Mouse (Mus musculus) neural tube, embryonic 15.5 days (tissue): ENCODE results near the gene Tmem170b. TPM values are rescaled to one million over a fixed set of nuclear protein-coding genes. Genes with fewer than 3 reads are reported as not detected.

ENCODE experiments used
- ATAC-seq: fragments of 200-750 bp; cut with Nextera tagmentation; 2 replicates; pipeline ENCODE4 v1.8.0; 2017; ENCODE audit warnings: mild to moderate bottlenecking, moderate TSS enrichment, moderate library complexity; ENCODE audit not compliant: low FRiP score
- H3K27ac ChIP-seq: fragments of 300-500 bp; sonication (generic); replicated peaks from 2 replicates; pipeline ENCODE4 v1.5.1; 2015; ENCODE audit warnings: mild to moderate bottlenecking, inconsistent platforms
- H3K27me3 ChIP-seq: fragments of 300-500 bp; sonication (generic); replicated peaks from 2 replicates; pipeline ENCODE4 v1.6.1; 2015; ENCODE audit warnings: inconsistent platforms
- H3K36me3 ChIP-seq: fragments of 300-500 bp; sonication (generic); 2 replicates; pipeline ENCODE4 v1.6.1; 2015; ENCODE audit warnings: inconsistent platforms
- H3K4me1 ChIP-seq: fragments of 300-500 bp; sonication (generic); 2 replicates; pipeline ENCODE4 v1.6.1; 2015; ENCODE audit warnings: inconsistent platforms
- H3K4me2 ChIP-seq: fragments of 300-500 bp; sonication (generic); 2 replicates; pipeline ENCODE4 v1.6.1; 2015; ENCODE audit warnings: inconsistent platforms, mild to moderate bottlenecking, moderate library complexity
- H3K4me3 ChIP-seq: fragments of 300-500 bp; sonication (generic); replicated peaks from 2 replicates; pipeline ENCODE4 v1.5.1; 2015; ENCODE audit warnings: mild to moderate bottlenecking, inconsistent platforms
- H3K9ac ChIP-seq: fragments of 300-500 bp; sonication (generic); replicated peaks from 2 replicates; pipeline ENCODE4 v1.6.1; 2015; ENCODE audit warnings: mild to moderate bottlenecking, inconsistent platforms
- H3K9me3 ChIP-seq: fragments of 300-500 bp; sonication (generic); replicated peaks from 2 replicates; pipeline ENCODE4 v1.6.1; 2016; ENCODE audit warnings: inconsistent platforms
- WGBS: fragments of 180-500 bp; shearing (Covaris S2); methylation state at CpG from one replicate; pipeline ENCODE4 v1.1.7; 2015; ENCODE audit warnings: mixed read lengths; 5-methylcytosine and 5-hydroxymethylcytosine counted together
- polyA plus RNA-seq: library from polyadenylated mRNA; unstranded; fragments of >200 nt; fragmentation: Nextera tagmentation; extraction: Ambion mirVana; gene quantifications from 2 replicates; pipeline ENCODE4 v1.2.1, GENCODE M21; 2015

The Tmem170b gene
- polyA plus RNA-seq, 1 experiment from 2014 or later = 38.0 TPM

GRCm38 (mm10) chr13:41584896-41585295, 20.8 kb upstream of the Tmem170b start:
- 82% methylated on average over 4 of the region's 4 CpGs for WGBS
- no peak overlapping the region for H3K9ac ChIP-seq

GRCm38 (mm10) chr13:41596678-41597077, 9.0 kb upstream of the Tmem170b start:
- WGBS = 66% methylated on average over 2 of the region's 2 CpGs
- no peak for ATAC-seq

More at GRCm38 (mm10) chr13:41584896-41585295, 20.8 kb upstream of the Tmem170b start:
- Histone ChIP-seq H3K36me3 (no peaks in the 10 kb centered on the region), H3K4me1 (no peaks in the 10 kb centered on the region), H3K4me2 (no peak overlapping the region), H3K27ac (no peak overlapping the region), H3K4me3 (no peak overlapping the region), H3K27me3 (no peaks in the 10 kb centered on the region), H3K9me3 (no peaks in the 10 kb centered on the region)
- no peak for ATAC-seq

GRCm38 (mm10) chr13:41599977-41600376, 5.7 kb upstream of the Tmem170b start:
- no peaks in the 10 kb centered on the region for H3K27me3 ChIP-seq

More at GRCm38 (mm10) chr13:41596678-41597077, 9.0 kb upstream of the Tmem170b start:
- Histone ChIP-seq H3K4me1 (no peaks in the 10 kb centered on the region), H3K27ac (no peak overlapping the region), H3K4me3 (no peak overlapping the region), H3K9ac (no peak overlapping the region), H3K36me3 (no peaks in the 10 kb centered on the region), H3K27me3 (no peaks in the 10 kb centered on the region), H3K4me2 (no peak overlapping the region), H3K9me3 (no peaks in the 10 kb centered on the region)

GRCm38 (mm10) chr13:41601056-41601455, 4.7 kb upstream of the Tmem170b start:
- H3K36me3 ChIP-seq = no peaks in the 10 kb centered on the region
- no peak overlapping the region for H3K4me3 ChIP-seq
- no peaks in the 10 kb centered on the region for H3K9me3 ChIP-seq
- H3K9ac ChIP-seq = no peak overlapping the region
- WGBS = 82% methylated on average over 3 of the region's 3 CpGs
- ATAC-seq = no peak
- H3K27ac ChIP-seq = no peak overlapping the region
- H3K27me3 ChIP-seq = no peaks in the 10 kb centered on the region
- H3K4me1 ChIP-seq = peaks cover 4% of the 10 kb centered on the region
- H3K4me2 ChIP-seq = no peak overlapping the region

More at GRCm38 (mm10) chr13:41599977-41600376, 5.7 kb upstream of the Tmem170b start:
- H3K9me3 ChIP-seq = no peaks in the 10 kb centered on the region
- H3K4me1 ChIP-seq = peaks cover 4% of the 10 kb centered on the region
- H3K9ac ChIP-seq = no peak overlapping the region
- ATAC-seq = no peak
- H3K4me2 ChIP-seq = no peak overlapping the region
- H3K27ac ChIP-seq = no peak overlapping the region
- no peak overlapping the region for H3K4me3 ChIP-seq
- no peaks in the 10 kb centered on the region for H3K36me3 ChIP-seq
- 85% methylated on average over 4 of the region's 4 CpGs for WGBS

- no peaks in the 10 kb centered on the region for H3K9me3 ChIP-seq
- no peak overlapping the region for H3K4me2 ChIP-seq
- H3K27ac ChIP-seq = no peak overlapping the region
- H3K4me3 ChIP-seq = no peak overlapping the region
- ATAC-seq = no peak
- peaks cover 23% of the 10 kb centered on the region for H3K4me1 ChIP-seq
- H3K36me3 ChIP-seq = no peaks in the 10 kb centered on the region
- 81% methylated on average over 5 of the region's 5 CpGs for WGBS
- no peaks in the 10 kb centered on the region for H3K27me3 ChIP-seq
- no peak overlapping the region; the same call in 1 of the 2 replicates for H3K9ac ChIP-seq
Observed at GRCm38 (mm10) chr13:41603921-41604466, 1.7 kb upstream of the Tmem170b start.

- ATAC-seq = peak; percentile 55
- WGBS = 2% methylated on average over 59 of the region's 67 CpGs
- Histone ChIP-seq H3K4me1 (peaks cover 27% of the 10 kb centered on the region), H3K4me3 (peak overlapping the region; percentile 84), H3K27me3 (no peaks in the 10 kb centered on the region), H3K9ac (peak overlapping the region; percentile 98), H3K36me3 (no peaks in the 10 kb centered on the region), H3K9me3 (no peaks in the 10 kb centered on the region), H3K4me2 (peak overlapping the region; percentile 64), H3K27ac (peak overlapping the region; percentile 92)
Observed at GRCm38 (mm10) chr13:41606081-41607000, 634 bp downstream of the Tmem170b start.

- ATAC-seq = no peak
- no peak overlapping the region for H3K27ac ChIP-seq
- no peaks in the 10 kb centered on the region for H3K36me3 ChIP-seq
- no peak overlapping the region; the same call in 1 of the 2 replicates for H3K9ac ChIP-seq
- peak overlapping the region; percentile 64 for H3K4me2 ChIP-seq
- peaks cover 31% of the 10 kb centered on the region for H3K4me1 ChIP-seq
- H3K27me3 ChIP-seq = no peaks in the 10 kb centered on the region
- 50% methylated on average over 3 of the region's 3 CpGs for WGBS
- H3K4me3 ChIP-seq = peak overlapping the region; percentile 84
- no peaks in the 10 kb centered on the region for H3K9me3 ChIP-seq
Observed at GRCm38 (mm10) chr13:41607589-41607988, 1.9 kb downstream of the Tmem170b start.

GRCm38 (mm10) chr13:41608559-41608958, 2.9 kb downstream of the Tmem170b start:
- no peak for ATAC-seq
- WGBS = 69% methylated on average over 2 of the region's 2 CpGs
- Histone ChIP-seq H3K27ac (no peak overlapping the region), H3K9me3 (no peaks in the 10 kb centered on the region), H3K9ac (no peak overlapping the region), H3K27me3 (no peaks in the 10 kb centered on the region), H3K4me2 (peak overlapping the region; percentile 64; the same call in 1 of the 2 replicates), H3K36me3 (no peaks in the 10 kb centered on the region), H3K4me1 (peaks cover 33% of the 10 kb centered on the region), H3K4me3 (no peak overlapping the region)

- Histone ChIP-seq H3K4me2 (no peak overlapping the region), H3K4me3 (no peak overlapping the region), H3K27me3 (no peaks in the 10 kb centered on the region), H3K27ac (no peak overlapping the region), H3K36me3 (no peaks in the 10 kb centered on the region), H3K9me3 (no peaks in the 10 kb centered on the region), H3K4me1 (peaks cover 29% of the 10 kb centered on the region), H3K9ac (no peak overlapping the region)
- WGBS = 93% methylated on average over 1 of the region's 1 CpGs
- no peak for ATAC-seq
Observed at GRCm38 (mm10) chr13:41611046-41611445, 5.3 kb downstream of the Tmem170b start.

GRCm38 (mm10) chr13:41614539-41614938, 8.8 kb downstream of the Tmem170b start:
- no peak overlapping the region for H3K4me2 ChIP-seq
- no peak overlapping the region for H3K4me3 ChIP-seq
- 0 out of 2 replicates have a peak, but pooled peaks cover 10% of the 10 kb centered on the region for H3K4me1 ChIP-seq
- H3K9ac ChIP-seq = no peak overlapping the region
- no peaks in the 10 kb centered on the region for H3K36me3 ChIP-seq
- no peaks in the 10 kb centered on the region for H3K9me3 ChIP-seq
- no peak for ATAC-seq
- H3K27me3 ChIP-seq = no peaks in the 10 kb centered on the region
- no peak overlapping the region for H3K27ac ChIP-seq
- WGBS = 83% methylated on average over 2 of the region's 2 CpGs

GRCm38 (mm10) chr13:41614982-41615381, 9.3 kb downstream of the Tmem170b start:
- no peaks in the 10 kb centered on the region for H3K9me3 ChIP-seq
- H3K4me2 ChIP-seq = no peak overlapping the region
- H3K36me3 ChIP-seq = no peaks in the 10 kb centered on the region
- H3K4me1 ChIP-seq = 0 out of 2 replicates have a peak, but pooled peaks cover 10% of the 10 kb centered on the region
- H3K4me3 ChIP-seq = no peak overlapping the region
- H3K27ac ChIP-seq = no peak overlapping the region
- no peak overlapping the region for H3K9ac ChIP-seq
- ATAC-seq = no peak
- 49% methylated on average over 5 of the region's 5 CpGs for WGBS
- no peaks in the 10 kb centered on the region for H3K27me3 ChIP-seq

GRCm38 (mm10) chr13:41619470-41619869, 13.8 kb downstream of the Tmem170b start:
- Histone ChIP-seq H3K4me3 (no peak overlapping the region), H3K4me1 (0 out of 2 replicates have a peak, but pooled peaks cover 4% of the 10 kb centered on the region), H3K9ac (no peak overlapping the region), H3K27me3 (no peaks in the 10 kb centered on the region), H3K27ac (no peak overlapping the region), H3K36me3 (no peaks in the 10 kb centered on the region), H3K9me3 (no peaks in the 10 kb centered on the region), H3K4me2 (no peak overlapping the region)
- 98% methylated on average over 4 of the region's 4 CpGs for WGBS
- ATAC-seq = no peak
